Mouse (Mus musculus) activated CD4-positive, CD25-positive, alpha-beta regulatory T cell, adult 4 months (primary cell): ENCODE measurements around the gene Ccdc190. TPM values are rescaled to one million over a fixed set of nuclear protein-coding genes. Genes with fewer than 3 reads are reported as not detected.

Experiments
- ATAC-seq: one replicate; pipeline ENCODE4 v1.8.0; 2017
- polyA plus RNA-seq, 2 experiments: library from polyadenylated mRNA; unstranded; fragments of 100-300 nt; shearing (Covaris generic); gene quantifications; one replicate each; pipeline ENCODE4 v1.2.1; 2017

The Ccdc190 gene
- not detected for polyA plus RNA-seq

- ATAC-seq, result no peak
Measured at GRCm38 (mm10) chr1:169928454-169928971, at the start of gene Ccdc190. Gene Ccdc190 (plus strand): TSS chr1:169928648.

- ATAC-seq, result no peak
Measured at GRCm38 (mm10) chr1:169879060-169879459, 49.4 kb upstream of the Ccdc190 start.

DNA sequence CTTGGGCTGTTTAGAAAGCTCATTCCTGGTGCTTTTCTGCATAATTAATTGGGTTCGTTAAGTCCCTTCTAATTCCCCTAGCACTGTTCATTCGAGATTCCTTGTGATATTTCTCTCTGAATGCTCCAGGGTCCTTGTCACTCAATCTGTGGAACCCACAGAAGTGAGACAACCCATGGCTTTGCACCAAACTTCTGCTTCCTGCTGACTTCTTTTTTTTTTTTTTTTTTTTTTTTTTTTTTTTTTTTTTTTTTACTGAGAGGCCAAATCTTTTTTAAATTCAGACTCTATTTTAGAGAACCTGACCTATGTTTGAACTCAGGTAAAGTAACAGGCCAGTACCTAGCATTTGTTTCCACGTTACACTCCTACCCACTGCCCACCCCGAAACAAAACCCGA lies 48.3 kb upstream of the Ccdc190 start:
- no peak for ATAC-seq

DNA sequence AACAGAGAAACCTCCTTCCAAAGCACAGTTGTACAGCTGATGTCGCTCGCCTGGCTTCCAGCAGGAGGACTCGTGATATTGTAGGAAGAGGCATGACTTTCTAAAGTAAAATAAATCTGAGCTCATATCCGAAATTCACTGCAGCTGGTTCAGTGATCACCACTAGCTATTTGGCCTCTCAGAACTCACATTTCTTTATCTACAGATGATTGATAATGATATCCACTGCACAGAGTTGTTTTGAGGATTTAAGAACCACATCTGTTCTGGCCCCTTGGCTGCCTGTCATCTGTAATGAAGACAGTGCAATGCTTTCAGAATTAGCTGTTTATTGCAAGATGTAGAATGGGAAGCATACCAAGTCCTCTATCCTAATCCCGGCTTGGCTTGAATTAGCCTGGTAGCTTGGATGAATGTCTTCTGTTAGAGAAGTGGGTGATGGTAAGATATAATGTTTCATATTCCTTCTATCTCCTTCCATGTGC lies 45.3 kb upstream of the Ccdc190 start:
- no peak for ATAC-seq

GRCm38 (mm10) chr1:169889250-169889649 lies 39.2 kb upstream of the Ccdc190 start:
- ATAC-seq, result no peak

GRCm38 (mm10) chr1:169893976-169894375 lies 34.5 kb upstream of the Ccdc190 start:
- no peak for ATAC-seq

DNA sequence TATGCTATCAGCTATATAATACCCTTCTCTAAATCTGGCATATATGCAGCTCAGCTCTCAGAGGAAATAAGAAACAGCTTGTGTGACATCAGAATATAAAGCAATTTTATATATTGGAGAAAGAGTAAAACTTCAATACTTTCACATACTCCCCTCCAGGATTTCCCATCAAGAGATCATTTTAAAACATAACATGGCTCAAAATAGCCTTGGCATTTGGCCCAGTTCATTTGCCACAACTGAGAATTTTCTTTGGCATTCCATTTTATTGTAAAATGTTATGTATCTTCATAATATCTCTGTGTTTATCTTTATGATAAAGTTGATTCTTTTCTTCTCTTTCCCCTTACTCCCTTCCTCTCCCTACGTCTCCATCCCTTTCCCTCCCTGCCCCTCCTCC lies 32.8 kb upstream of the Ccdc190 start:
- ATAC-seq, result no peak

DNA sequence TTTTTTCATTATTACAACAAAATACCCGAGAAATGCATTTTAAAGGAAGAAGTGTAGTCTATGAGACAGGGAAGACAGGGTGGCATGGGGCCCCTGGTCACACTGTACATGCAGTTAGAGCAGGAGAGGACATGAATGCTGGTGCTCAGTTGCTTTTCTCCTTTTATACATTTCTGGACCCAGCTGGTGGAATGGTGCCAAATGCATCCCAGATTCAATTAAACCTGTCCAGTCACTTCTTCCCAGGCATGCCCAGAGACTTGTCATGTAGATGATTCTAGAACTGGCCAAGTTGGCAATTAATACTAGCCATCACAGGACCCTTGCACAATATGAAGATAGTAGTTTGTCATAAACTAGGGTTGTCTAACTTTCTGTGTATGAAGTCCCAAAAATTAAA lies 30.5 kb upstream of the Ccdc190 start:
- ATAC-seq, result no peak

DNA sequence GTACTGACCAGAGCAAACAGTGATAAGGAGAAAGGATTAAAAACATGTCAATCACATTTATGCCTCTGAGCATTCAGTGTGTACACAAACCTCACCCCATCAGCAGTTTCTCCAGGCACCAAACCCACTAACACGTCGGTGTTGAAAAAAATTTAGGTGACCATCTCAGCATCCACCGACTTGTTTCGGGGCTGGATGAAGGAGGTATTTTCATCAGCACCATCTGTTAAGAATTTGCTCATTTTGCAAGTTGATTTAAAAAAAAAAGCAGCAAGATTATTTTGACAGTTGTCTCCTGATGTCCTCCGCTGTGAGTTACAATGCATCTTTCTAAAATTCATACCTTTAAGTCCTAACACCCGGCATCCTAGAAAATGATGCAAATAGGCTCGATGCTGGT lies 29.8 kb upstream of the Ccdc190 start:
- no peak for ATAC-seq

GRCm38 (mm10) chr1:169900771-169901336 lies 27.6 kb upstream of the Ccdc190 start:
- no peak for ATAC-seq

DNA sequence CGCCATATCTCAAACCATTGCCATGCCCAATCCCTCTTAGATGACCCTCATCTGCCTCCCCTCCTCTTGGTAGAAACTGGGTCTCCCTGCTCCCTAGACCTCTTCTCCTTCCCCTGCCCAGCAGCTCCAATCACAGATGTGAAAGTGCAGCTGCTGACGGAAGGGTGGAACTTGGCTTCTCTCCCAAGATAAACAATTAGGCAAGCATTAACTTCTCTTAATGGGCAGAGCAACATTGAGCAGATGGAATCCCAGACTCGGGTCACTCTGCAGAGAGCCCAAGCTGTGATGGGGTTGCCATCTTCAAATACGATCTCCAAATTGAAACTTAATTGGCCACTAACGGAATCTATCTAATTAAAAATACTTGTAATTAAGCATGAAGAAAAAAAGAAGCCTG lies 19.3 kb upstream of the Ccdc190 start:
- no peak for ATAC-seq

- no peak for ATAC-seq
Measured at GRCm38 (mm10) chr1:169909659-169910058, 18.8 kb upstream of the Ccdc190 start.

DNA sequence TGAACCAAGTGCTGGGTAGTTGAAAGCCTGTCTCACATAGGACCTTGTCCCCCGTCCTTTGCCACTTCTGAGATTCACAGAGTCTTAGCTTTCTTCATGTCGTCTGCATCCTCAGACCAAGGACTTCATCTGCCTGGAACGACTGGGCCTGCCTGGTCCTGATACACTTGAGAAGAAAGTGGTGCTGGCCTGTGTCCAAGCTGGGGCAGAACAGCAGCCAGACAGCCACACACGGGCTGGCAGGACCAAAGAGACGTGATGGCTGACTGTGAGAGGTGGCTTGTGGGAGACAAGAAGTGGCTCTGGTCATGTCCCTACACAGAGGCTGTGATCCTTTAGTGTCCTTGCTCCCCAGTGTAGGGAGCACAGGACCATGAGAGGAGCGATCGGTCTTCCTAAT lies 17.7 kb upstream of the Ccdc190 start:
- ATAC-seq, result no peak

DNA sequence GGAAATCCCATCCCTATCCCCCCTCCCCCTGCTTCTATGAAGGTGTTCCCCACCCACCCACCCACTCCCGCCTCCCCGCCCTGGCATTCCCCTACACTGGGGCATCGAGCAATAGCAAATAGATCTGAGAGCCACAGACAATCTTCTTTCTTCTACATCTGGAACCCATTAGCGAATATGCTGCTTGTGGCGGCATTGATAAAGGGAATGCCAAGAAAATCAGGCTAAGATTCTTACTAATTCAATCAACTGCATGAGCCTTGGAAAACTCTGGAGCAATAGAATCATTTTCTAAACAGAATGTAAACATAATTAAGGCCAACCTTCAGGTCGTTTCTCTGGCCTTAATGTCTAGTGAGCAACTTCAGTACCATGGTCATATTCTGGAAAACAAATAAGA lies 16.9 kb upstream of the Ccdc190 start:
- ATAC-seq, result no peak

DNA sequence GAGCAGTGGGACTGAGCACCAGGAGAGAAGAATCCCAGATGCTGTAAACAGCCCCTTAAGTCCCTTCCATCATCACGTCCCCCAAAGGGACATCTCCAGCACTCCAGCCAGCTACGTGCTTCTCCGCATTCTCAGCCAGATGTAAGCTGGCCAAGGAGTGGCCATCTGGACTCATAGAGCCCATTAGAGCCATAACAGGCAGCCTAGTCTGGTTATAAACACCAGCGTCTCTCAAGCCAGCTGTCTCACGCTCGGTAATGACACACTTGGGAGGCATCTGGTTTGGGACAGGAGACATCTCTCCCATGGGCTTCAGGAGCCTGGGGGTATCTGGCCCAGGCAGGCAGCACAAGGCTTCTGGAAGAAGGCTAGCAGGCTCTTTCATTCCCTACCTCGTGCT lies 11.8 kb upstream of the Ccdc190 start:
- no peak for ATAC-seq

- no peak for ATAC-seq
Measured at GRCm38 (mm10) chr1:169917115-169917796, 11.2 kb upstream of the Ccdc190 start.

- ATAC-seq, result no peak
Measured at GRCm38 (mm10) chr1:169917998-169918397, 10.4 kb upstream of the Ccdc190 start.

GRCm38 (mm10) chr1:169919211-169919610 lies 9.2 kb upstream of the Ccdc190 start:
- peak; percentile 28 for ATAC-seq

DNA sequence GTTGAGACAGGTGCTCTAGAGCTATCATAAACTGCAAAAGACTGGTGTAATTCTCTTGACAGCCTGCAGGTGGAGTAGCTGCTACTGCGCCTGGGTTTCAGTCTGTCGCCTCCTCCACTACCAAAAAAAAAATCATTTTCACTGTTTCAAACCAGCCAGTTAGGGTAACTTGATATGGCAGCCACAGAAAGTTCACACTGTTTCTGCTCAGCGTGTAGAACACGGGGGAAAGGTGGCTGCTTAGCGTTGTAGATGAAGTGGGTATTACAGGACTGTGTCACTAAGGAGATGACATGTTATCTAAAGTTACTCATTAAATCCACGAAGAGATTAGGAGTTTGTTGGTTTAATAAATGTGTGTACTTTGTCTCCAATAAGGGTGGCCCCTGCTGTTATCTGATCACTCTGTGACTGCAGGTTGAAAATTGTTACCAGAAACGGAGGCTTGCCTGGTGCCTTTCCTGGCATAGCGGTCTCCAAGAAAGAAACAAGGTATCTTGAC lies 6.7 kb upstream of the Ccdc190 start:
- no peak for ATAC-seq

DNA sequence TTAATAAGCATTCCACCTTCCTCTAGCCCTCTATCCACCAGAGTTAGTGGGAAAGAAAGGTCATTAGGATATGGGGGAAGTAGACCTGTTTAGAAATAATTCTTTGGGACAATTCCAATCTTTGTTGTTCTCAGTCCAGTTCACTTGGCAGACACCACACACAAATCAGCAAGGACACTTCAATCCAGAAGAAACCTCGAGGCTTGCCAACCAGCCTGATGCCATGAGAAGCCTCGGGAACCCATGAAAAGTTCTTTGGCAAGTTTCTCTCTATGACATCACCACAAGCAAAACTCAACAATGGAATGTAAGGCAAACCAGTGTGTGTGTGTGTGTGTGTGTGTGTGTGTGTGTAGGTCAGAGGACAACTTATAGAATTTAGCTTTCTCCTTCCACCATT lies 3.9 kb upstream of the Ccdc190 start:
- ATAC-seq, result no peak

GRCm38 (mm10) chr1:169927753-169928369 lies 587 bp upstream of the Ccdc190 start:
- no peak for ATAC-seq

DNA sequence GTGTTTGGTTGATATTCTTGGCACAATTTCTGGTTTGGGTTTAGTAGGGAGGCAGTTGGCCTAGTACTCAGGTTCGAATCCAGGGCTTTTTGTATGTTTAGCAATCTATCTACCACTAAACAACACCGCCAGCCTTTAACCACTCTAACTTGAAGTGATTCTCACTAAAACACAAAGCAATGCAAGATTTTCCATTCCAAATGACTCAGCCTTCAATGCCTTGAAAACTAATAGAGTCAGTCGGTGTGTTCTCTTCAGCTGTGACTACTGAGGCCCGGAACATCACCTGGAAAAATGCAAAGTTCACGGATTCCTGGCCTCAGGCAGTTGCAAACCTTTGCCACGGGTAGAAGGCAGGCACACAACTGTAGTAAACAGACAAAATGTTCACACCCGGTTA lies 3.2 kb downstream of the Ccdc190 start:
- ATAC-seq, result no peak

GRCm38 (mm10) chr1:169932122-169932746 lies 3.8 kb downstream of the Ccdc190 start:
- no peak for ATAC-seq
